Mouse (Mus musculus) olfactory bulb, adult 2 months (tissue): ENCODE data around the gene Kcnh7.

Experiments
- CTCF ChIP-seq: fragments of 200-500 bp; IDR thresholded peaks from 2 replicates; pipeline ENCODE4 v1.5.1; 2012; ENCODE audit warnings: low read depth, mild to moderate bottlenecking, low read length, moderate library complexity; ENCODE audit not compliant: insufficient read depth
- POLR2A ChIP-seq: fragments of 200-500 bp; IDR thresholded peaks from 2 replicates; pipeline ENCODE4 v1.6.1; 2012; ENCODE audit warnings: mild to moderate bottlenecking, low read depth, low read length, moderate library complexity; ENCODE audit not compliant: insufficient read depth

DNA sequence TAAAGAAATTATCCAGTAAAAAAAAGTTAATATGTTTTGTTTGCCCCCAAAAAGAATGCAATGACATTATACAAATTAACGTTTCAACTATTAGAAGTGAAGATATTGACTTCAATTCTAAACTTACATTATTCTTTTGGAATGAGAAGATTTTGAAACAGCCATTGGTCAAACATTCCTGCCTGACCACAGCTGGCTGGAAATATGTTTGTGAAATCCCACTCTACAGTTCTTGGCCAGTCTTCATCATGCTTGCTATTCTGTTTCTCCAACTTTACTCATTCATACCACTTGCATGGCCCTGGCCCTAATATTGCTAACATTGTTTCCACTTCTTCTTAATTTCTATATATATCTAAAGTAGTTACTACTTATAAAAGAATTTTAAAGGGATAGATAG, 349.8 kb downstream of the Kcnh7 start:
- no peak for TF ChIP-seq CTCF
- TF ChIP-seq POLR2A = no peak
